Mouse (Mus musculus): ENCODE results near the gene Rbm44.

The Rbm44 gene

DNA sequence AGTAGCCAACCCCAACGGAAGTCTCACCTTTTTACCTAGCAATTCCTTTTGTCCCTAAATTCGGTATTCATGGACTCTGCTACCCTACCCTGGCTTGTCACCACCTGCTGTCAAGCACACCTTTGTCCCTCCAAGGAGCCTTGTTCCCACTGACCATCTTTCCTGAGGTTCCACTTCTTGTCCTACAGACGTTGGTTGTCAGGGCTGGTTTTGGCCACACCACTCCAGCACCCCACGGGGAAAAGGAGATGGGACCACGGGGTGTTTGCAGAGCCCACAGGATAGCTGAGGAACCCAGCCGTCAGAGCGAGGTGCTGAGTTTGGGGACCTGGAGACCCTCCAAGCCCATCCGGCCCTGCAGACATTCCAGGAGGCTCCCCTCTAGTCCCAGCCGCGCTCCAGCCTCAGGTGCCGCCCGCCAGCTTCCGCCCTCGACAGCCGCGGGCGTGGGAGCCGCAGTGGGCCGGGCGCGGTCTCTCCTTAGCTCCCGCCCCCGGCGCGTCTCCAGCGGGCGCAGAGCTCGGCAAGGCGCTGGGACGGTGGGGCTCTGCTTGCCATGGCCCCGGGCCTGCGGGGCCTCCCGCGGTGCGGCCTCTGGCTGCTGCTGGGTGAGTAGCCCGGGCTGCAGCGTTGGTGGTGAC is 34.8 kb downstream of the Rbm44 start, which contains the start of gene Ramp1:
Gene Ramp1 (plus strand): TSS at position 290 of the 641 bp plus-strand sequence.
- peak; percentile 25 to 52 for DNase-seq

DNA sequence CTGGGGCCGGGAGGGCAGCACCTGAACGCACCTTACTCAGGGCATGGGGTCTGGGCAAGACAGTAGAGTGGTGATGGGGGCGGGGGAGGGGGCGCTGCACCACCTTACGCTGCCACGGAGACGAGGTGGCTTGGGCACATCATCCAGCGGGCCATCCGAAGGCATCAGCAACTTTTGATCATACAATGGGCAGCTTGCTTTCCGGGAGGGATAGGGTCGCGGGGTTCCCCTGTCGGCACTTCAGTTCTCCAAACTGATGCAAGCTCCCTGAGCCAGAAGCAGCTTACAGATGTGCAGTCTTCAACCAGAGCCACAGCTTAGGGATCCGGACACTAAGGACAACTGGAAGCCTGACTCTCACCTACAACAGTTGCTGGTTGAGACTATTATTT is 35.3 kb downstream of the Rbm44 start:
- DNase-seq: no peak

DNA sequence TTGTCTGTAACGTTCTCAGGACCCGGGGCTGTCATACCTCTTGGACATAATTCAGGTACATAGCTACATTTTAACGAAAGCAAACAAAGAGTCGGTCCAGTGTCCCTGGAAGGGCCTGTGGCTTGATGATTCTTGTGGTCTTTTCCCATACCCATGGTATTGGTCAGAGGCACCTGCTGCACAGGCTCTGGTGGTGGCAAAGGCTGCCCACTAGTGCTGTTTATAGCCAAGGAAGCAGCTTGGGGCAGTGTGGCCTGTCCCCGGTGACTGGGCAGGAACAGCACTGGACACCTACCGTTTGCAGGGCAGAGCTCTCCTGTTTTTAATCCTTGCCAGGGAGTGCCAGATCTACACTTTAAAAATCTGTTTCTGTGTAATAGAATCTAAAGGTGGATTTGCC is 35.8 kb downstream of the Rbm44 start:
- DNase-seq: no peak

DNA sequence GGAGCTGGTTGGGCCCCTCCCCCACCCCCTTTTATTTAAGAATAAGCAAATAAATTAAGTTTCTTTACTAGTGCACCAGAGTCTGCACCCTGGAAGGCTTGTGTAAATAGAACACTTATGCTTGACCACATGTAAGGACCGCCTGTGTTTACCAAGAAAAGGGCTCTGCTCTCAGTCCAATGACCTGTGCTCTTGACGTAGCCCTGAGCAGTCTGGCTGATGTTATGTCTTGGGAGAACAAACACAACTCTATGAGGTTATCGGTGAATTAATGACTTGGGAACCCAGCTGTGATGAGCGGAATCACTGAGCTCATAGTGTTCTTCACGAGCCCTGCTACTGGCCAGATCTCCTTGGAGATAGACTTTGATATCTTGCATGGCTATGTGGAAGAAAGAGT is 36.4 kb downstream of the Rbm44 start:
- no peak for DNase-seq

DNA sequence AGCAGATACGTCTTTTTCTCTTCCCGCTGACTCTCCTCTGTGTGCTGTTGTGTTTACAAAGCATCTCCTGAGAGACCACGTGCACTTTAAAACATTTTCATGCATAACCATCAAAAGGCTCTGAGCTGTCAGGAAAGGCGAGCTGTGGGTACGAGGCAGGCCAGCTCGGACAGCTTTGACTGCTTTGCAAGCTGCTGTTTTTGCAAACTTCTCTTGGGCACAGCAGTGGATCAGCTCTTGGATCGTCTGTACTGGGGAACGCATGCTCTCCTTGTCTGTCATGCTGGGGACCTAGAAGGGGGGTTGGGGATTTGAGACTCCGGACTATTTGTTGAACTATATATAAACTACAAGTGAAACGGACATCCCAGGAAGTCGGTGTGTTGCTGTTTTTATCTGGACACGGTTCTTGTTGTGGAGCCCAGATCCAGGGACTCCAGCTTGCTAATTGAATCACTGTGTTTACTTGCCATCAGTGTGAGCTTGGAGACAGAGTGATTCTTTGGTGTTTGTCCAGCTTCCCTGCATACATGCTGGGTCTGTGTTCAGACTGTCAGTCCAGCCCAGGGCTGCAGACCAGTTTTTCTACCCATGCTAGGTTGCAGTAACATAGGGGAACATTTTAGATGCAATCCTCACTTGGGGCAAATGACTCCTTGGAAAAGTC is 37.0 kb downstream of the Rbm44 start:
- DNase-seq: no peak

DNA sequence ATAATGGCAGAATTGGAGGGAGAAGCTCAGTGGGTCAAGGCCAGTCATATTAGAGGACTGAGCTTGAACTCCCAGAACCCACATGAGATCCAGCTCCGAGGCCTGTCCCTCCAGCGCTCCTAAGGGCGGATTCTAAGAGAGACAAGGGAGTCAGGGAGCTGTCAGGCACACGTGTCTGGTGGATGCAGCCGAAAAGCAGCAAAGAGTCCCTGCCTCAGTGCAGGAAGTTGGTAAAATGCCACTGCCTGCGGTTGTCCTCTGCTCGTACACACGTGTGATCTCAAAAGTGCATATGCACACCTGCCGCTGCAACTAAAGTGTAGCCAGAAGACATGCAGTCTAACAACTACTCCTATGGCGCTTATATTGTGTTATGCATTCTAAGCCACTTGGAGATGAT is 38.4 kb downstream of the Rbm44 start:
- DNase-seq: no peak

DNA sequence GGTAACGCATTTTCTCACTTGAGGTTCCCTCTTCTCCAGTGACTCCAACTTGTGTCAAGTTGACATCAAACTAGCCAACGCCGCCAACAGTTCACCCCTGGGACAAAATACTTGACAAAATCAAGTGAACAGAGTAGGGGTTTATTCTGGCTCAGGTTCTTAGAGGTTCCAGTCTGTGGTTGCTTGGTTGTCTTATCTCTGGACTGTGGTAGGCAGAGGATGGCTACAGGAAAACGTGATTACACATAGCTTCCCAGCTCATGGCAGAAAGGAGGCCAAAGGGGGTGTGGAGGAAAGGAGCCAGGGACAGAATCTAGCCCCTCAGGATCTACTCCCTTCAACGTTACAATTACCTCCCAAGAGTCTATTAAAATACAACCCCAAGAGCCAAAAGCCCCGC is 41.8 kb downstream of the Rbm44 start:
- no peak for DNase-seq

DNA sequence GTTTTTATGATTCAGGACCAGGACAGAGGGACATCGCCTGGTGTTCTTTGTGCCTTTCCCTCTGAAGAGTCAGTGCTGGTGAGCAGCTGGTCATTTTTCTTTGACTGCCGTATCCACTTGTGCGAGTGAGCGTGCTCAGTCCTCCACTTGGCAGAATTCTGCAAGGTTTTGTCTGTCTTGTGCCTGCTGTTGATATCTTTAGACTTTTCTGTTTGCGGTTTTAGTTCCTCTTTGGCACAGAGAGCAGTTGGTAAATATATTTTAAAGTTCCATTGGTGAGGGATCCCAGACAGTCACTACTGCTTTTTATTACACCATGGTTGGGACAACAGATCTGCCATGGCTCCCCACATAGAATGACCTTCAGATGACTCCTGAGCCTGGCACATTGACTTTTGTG is 42.4 kb downstream of the Rbm44 start:
- DNase-seq: no peak

DNA sequence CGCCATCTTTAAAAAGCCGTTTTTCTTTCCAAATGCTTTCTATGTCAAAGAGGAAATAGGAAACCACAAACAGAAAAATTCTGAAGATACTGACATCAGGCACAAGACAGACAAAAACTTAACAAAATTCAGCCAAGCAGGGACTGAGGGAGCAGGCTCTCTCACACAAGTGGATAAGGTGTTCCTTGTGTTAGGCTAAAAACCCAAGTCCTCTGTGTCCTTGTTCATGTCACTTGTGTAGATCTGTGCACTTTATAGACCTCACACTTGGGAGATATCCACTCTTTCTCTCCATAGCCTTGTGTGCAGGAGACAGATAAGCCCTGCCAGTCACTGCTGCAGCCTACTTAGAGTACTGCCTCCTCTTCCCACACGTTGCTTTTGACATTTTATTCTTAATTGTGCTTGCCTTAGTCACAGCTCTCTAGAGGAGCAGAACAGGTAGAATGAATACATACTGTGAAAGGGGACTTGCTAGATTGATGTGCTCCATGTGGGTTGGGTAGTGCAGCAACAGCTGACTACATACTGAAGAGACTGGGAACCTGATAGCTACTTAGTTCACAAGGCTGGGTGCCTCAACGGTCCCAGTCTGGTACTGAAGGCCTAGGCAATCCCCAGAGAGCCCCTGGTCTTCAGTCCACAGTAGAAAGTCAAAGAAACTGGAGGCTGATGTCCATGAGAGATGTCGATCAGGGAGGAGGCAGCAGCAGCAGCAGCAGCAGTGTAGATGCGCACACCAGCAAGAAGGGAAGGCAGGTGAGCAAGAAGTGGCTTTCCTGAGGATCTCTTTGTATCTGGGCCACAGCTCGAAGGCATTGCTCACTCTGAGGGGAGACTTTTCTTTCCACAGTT is 43.1 kb downstream of the Rbm44 start:
- DNase-seq: no peak

DNA sequence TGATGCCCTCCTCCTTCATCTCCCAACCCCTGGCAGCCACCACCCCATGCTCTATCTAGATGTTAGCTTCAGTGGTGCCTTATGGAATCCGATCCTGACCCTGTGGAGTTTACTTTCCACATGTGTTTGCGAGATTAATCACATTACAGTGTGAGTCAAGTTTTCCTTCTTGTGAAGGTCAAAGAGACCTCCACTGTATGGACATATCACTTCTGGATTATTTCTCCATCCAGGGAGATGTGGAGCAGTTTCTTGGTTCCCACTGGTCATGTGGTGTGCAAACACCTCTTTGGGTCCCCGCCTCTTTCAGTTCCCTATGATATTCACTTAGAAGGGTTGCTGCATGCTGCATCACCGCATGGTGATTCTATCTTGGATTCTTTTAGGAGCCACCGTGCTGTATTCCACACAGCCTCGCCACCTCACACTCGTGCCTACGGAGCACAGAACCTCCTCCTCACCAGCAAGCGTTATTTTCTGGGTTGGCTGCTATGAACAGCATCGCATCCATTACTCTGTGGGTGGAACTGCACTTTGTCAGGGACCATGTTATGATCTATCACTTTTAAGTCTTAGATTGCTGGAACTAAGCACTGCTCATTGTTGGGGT is 44.1 kb downstream of the Rbm44 start:
- DNase-seq: no peak

DNA sequence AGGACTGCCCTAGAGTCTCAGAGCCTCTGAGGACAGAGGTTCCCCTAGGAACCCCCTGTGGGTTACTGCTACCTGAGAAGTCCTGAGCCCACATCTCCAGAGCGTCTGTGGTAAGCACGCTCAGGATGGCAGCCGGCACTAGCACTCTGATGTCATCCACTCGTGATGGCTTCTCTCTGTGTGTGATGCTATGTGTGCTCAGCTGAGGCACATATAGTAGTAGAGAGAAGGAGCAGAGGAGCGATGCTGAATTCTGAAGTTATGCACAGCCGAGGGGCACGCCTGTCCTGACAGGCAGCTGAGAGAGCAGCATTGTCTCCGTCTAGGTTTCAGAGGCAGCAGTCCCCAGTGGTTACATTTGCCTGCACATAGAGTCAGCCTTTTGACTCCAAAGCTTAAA is 47.3 kb downstream of the Rbm44 start:
- DNase-seq: no peak

DNA sequence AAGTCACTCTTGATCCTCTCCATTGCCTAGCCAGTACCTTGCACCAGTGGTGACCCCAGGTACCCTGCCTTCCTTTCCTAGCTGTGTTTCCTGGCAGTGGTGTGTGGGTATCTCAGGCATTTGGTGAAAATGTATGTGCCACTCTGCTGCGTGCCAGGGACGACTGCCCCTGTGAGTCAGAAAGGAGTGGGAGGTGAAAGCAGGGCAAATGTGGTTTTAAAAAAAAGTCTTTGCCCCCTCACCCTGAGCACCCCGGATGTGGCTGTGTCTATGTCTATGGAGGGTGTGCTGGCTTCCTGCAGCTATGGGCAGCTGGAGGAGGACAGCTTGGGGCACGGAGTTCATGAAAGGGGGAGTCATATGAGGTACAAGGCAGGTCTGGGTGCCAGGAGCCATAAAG is 48.4 kb downstream of the Rbm44 start:
- peak in 1 of 2 experiments; percentile 19 for DNase-seq

DNA sequence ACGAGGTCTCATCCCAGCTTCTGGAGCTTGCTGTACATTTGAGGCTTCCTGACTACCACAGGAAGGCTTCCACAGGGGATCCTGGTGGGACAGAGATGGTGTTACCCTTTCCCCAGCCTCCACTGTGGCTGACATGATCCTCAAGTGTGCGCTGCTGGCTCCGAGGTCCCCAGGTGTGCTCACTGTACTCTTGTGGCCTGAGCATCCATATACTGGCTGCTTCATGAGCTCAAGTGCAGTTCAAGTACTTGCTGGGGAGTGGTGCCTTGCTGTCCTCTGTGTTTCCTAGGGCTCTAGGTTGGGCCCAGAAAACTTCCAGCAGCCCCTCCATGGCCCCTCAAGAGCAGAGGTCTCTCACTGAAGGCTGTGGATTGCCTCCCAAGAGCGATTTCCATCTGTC is 48.8 kb downstream of the Rbm44 start:
- DNase-seq: no peak

DNA sequence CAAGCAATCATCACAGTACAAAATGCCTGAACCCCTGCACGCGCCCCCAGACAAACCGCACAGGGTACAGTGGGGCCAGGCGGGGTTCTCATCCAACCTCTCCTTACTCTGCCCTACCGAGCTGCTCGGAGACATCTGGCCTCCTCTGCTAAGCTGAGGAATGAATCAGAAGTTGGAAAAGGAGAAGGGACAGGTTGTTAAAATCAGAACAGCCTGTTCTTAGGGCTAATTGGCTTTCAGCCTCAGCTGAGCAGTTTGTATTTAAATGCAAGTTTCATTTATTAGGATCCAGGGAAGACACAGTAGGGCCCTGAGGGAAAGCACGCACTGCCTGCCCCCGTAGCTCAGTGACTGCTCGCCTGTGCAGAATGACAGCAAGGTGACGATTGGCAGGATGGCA is 54.9 kb downstream of the Rbm44 start:
- no peak for DNase-seq

DNA sequence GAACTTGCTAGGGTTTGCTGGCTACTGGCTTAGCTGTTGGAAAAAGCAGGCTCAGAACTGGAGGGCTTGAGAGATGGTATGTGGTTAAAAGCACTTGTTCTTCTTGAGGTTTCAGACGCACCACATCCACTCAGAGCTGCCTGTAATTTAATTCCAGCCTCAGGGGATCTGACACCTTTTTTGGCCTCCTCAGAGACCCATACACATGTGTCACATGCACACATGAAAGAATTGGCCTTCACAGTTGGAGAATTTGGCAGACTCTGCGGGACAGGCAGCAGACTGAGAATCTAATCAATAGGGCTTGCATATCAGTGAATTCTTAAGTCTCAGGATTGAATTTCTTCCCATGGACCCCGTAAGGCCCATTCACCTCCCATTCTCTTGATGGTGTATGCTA is 56.2 kb downstream of the Rbm44 start:
- DNase-seq: no peak

DNA sequence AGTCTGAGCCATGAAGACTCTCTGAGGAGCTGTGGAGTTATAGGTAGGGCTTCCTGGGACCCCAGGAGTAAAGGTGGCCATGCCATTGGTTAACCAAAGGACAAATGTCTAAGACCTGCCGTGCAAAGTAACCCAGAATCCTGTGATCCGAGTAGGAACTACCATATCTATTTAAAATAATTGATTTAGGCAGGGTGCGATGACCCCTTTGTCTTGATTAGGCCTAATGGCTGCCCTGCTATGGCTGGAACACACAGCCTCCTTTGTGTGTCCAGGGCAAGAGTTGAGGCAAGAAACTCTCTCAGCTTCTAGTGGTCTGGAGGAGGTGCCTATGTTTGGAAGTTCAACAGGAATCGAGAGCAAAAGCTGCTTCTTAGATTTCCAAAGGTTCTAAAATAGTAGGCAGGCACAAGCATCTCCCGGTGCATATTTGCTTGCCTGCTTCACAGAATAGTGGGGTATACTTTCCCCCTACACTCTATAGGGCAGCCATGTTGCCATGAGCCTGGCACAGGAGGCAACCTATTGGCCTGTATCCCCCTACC is 59.4 kb downstream of the Rbm44 start:
- DNase-seq: no peak

DNA sequence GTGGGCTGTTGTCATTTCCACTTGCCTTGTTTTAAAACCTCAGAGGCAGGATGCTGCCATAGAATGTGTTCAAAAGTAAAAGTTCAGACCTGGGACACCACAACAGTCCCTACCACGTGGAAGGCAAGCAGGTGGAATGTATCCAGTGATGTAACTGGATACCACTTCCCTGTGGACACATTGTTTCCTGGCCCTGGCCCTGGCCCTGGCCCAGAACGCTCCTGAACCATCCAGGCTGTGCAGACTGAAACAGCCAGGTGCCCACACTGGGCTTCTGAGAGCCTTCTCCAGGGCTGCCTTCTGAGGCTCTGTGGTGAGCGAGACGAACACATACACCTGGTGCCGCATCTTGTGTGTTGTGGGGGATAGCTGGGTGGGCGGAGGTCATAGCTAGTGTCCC is 60.8 kb downstream of the Rbm44 start:
- DNase-seq: no peak

DNA sequence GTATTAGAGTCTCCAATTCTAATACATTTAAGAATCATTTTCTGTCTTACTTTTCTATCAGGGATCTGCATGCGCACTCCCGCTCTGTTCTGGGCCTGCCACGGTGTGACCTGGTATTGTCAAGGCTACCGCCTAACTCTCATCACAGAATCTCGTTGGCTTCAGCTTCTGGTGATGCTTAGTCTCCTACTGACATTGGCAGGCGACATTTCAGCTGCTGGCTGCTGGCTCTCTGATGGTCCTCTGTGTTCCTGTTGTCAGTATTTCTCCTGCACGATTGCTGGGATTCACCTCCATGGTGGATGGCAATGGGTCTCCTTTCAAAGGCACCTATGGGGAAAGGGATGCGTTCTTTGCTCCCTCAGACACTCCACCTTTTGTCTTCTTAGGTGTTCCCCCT is 61.4 kb downstream of the Rbm44 start:
- DNase-seq: no peak

DNA sequence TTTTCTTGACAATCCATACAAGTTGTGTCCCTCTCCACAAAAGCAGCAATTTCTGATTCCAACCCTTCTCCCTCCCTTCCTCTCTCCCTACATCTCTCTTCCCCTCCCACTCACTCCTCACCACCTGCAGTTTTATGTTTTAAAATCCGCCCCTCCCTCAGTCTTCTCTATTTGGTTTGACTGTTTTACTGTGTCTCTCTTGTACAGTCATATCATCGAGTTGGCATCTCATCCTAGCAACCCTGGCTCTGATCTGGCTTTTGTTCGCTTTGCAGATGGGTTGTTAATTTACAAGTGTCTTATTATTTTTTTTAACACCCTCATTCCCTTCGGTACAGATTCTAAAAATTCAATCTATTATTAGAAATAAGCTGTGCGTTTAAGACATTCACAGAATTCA is 62.0 kb downstream of the Rbm44 start:
- DNase-seq: no peak

DNA sequence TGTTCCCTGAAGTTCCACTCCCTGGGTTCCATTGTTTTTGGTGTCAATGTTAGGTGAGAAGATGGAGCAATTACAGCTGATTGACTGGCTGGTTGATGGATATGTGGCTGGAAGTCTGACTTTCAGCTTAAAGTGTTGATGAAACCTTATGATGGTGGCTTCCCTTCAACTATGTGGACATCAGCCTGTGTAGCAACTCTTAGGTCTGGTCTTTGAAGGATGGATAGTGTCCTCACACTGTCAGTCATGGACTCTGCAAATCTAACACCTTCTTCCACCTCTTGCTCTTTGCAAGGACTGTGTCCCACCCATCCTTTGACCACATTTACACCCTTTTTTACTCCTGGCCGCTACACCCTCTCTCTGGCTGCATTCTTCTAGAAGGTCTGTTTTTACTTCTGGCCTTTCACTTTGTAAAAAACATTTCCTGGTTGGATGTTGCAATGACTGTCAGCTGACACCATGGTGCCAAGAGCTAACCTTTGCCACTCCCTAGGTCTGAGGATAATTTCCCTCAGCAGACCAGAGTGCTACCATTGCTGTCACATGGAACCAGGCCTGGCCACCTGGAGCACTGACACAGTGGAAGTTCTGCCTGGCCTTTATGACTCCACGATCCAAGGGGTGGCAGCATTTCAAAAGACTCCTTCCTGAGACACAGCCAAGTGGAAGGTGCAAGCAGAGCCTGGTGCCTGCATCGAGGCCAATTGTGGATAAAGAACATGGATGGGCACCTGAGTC is 62.6 kb downstream of the Rbm44 start:
- DNase-seq: no peak

DNA sequence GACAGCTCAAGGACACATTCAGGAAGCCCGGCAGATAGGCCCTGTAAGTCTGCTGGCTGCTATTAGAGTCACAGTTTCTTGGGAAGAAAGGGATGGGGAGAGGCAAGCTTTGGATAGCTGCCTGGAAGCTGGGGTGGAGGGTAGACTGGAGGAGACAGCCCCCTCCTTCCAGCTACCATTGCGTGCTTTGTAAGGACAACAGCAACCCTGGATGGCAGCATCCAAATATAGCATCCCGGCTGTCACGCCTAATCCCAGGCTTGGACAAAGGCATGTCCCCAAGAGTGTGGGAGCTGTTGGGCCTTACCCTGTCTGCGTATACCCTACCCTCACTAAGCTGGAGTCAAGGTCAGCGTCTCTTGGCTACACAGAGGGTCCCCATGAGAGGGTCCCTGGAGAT is 64.5 kb downstream of the Rbm44 start:
- no peak for DNase-seq

DNA sequence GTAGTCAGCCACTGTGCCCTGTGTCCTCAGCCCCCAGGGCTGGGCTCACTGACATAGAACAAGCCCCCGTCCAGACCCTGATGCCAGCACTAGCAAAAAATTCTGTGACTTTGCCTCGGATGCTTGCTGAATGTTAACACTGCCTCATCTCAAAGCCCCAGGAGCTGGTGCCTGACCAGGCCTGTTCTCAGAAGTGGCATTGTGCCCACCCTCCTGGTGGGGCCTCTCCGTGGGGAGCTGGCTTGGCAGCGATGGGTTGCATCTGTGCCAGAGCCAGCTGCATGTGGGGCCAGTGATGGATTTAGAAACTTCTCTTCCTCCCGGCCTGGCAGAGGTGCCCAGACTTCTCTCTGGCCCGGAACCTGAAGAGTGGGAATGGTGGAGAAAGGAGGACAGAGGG is 64.9 kb downstream of the Rbm44 start:
- no peak for DNase-seq

DNA sequence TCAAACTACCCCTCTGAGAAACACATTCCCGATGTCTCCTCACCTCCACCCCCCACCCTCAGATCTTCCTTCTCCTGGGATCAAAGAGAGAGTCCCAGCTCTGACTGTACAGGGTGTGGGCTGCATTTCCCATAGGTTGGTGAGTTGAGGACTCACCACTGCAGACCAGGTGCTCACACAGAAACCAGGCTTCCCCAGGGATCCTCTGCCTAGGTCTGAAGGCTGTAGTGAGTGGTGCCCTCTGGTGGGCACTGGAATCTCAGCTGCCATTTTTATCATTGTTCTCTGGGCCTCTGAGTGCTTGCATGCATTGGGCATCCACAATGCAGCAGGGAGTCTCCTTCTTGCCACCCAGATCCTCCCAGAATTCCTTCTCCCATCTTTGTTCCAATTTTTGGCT is 66.2 kb downstream of the Rbm44 start:
- DNase-seq: peak in 1 of 2 experiments; percentile 57

All from spleen, adult 18-20 months (tissue).